Mouse (Mus musculus): ENCODE results near the gene Baz2a. TPM values are rescaled to one million over a fixed set of nuclear protein-coding genes. Genes with fewer than 3 reads are reported as not detected.
"Not testable (repeated sequence)": the region's sequence is repeated elsewhere in the genome, so short reads cannot be mapped to it uniquely, and the experiment has no call there.

The Baz2a gene
- polyA plus RNA-seq (2015; fragmentation: Nextera tagmentation; extraction: Ambion mirVana) = 8.4 and 10.0 TPM in 2 replicates

DNA sequence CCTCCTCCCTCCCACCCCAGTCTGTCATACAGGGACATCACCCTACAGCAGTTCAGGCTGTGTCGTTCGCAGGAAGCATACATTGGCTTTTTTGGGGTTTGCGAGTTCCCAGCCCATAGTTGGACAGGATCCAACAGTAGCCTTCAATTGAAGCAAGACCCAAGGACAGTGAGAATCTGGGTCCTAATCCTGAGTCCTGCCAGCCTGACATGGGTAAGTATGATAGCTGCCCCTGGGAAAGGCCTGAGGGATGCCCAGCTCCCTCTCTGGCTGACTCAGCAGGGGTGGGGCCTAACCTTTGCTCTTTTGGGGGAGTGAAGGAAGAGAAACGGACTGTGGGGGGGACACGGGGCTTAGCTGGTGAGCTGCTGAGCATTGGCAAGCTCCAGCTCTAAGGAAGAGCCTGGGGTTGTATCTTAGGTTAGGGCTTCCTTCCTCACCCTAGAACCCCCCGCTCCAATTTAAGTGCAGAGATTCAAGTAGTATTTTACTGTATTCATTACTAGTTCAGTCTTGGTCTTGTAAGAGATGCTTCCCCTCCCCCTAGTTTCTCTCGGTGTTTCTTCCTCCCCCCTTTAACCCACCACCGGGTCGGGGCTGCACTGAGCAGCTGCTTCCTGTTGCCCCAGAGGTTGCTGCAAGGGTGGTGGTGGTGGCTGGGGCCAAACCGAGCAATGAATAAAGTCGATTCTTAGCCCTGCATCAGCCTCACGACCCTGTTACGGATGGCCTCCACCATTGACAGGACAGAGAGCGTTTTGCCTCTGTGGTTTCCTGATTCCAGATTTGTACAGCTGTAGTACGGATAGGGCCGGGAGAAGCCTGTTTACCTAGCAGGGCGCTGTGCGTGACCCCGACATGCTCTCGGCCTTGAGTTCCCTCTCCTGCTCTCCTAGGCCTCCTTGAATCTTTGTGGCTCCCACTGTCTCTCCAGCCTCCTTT lies at the start of gene Baz2a:
Gene Baz2a, plus strand, starts transcription at position 14 of the 942 bp plus-strand sequence.
- peak within 1 kb of the TSS; percentile 91 for H3K4me2 ChIP-seq (ENCODE audit: low read length)
- peak within 1 kb of the TSS; percentile 91 for H3K9ac ChIP-seq (replicated peaks; ENCODE audit: low read depth, low read length)
- peaks cover 25% of the 10 kb centered on the region for H3K36me3 ChIP-seq (ENCODE audit: control insufficient read depth, insufficient read depth)
- no peak for ATAC-seq
- 2% methylated on average over 20 of the region's 20 CpGs for WGBS
- peak within 1 kb of the TSS; percentile 76 for H3K4me3 ChIP-seq (replicated peaks; ENCODE audit: low read length)
- H3K4me1 ChIP-seq (replicated peaks; ENCODE audit: control insufficient read depth, insufficient read depth, low read length) = peaks cover 38% of the 10 kb centered on the region
- no peaks in the 10 kb centered on the region for H3K27me3 ChIP-seq (replicated peaks; ENCODE audit: control insufficient read depth, insufficient read depth, low read length)
- H3K27ac ChIP-seq (ENCODE audit: low read length) = peak within 1 kb of the TSS; percentile 77
- H3K9me3 ChIP-seq (ENCODE audit: control insufficient read depth, low read length) = no peaks in the 10 kb centered on the region

DNA sequence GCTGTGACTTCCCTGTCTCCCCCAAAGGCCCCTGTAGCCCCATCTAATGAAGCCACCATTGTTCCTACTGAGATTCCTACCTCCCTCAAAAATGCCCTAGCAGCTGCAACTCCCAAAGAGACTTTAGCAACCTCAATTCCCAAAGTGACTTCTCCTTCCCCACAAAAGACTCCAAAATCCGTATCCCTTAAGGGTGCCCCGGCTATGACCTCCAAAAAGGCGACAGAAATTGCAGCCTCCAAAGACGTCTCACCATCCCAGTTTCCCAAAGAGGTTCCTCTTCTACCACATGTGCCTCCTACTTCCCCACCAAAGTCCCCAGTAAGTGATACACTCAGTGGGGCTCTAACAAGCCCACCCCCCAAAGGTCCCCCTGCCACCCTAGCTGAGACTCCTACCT lies 49.7 kb upstream of the Baz2a start:
- no peak for ATAC-seq
- peaks cover 17% of the 10 kb centered on the region for H3K4me1 ChIP-seq (replicated peaks; ENCODE audit: control insufficient read depth, insufficient read depth, low read length)
- H3K4me3 ChIP-seq (replicated peaks; ENCODE audit: low read length) = no peak overlapping the region
- H3K27ac ChIP-seq (ENCODE audit: low read length) = no peak overlapping the region
- peaks cover 25% of the 10 kb centered on the region for H3K36me3 ChIP-seq (ENCODE audit: control insufficient read depth, insufficient read depth)
- H3K27me3 ChIP-seq (replicated peaks; ENCODE audit: control insufficient read depth, insufficient read depth, low read length) = no peaks in the 10 kb centered on the region
- H3K9ac ChIP-seq (replicated peaks; ENCODE audit: low read depth, low read length) = no peak overlapping the region
- WGBS = 82% methylated on average over 4 of the region's 4 CpGs
- no peak overlapping the region for H3K4me2 ChIP-seq (ENCODE audit: low read length)
- no peaks in the 10 kb centered on the region for H3K9me3 ChIP-seq (ENCODE audit: control insufficient read depth, low read length)

DNA sequence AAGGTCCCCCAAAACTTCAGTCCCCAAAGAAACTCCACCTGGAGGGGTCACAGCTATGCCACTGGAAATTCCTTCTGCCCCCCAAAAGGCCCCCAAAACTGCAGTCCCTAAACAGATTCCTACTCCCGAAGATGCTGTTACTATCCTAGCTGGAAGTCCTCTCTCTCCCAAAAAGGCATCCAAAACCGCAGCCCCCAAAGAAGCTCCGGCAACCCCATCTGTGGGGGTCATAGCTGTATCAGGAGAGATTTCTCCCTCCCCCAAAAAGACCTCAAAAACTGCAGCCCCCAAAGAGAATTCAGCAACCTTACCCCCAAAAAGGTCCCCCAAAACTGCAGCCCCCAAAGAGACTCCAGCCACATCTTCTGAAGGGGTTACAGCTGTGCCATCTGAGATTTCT lies 48.9 kb upstream of the Baz2a start:
- Histone ChIP-seq H3K36me3 (ENCODE audit: control insufficient read depth, insufficient read depth) (peaks cover 29% of the 10 kb centered on the region), H3K27me3 (replicated peaks; ENCODE audit: control insufficient read depth, insufficient read depth, low read length) (no peaks in the 10 kb centered on the region), H3K9me3 (ENCODE audit: control insufficient read depth, low read length) (no peaks in the 10 kb centered on the region), H3K4me2 (ENCODE audit: low read length) (no peak overlapping the region), H3K27ac (ENCODE audit: low read length) (no peak overlapping the region), H3K4me3 (replicated peaks; ENCODE audit: low read length) (no peak overlapping the region), H3K9ac (replicated peaks; ENCODE audit: low read depth, low read length) (no peak overlapping the region), H3K4me1 (replicated peaks; ENCODE audit: control insufficient read depth, insufficient read depth, low read length) (peaks cover 9% of the 10 kb centered on the region)
- 92% methylated on average over 3 of the region's 3 CpGs for WGBS
- ATAC-seq = no peak

DNA sequence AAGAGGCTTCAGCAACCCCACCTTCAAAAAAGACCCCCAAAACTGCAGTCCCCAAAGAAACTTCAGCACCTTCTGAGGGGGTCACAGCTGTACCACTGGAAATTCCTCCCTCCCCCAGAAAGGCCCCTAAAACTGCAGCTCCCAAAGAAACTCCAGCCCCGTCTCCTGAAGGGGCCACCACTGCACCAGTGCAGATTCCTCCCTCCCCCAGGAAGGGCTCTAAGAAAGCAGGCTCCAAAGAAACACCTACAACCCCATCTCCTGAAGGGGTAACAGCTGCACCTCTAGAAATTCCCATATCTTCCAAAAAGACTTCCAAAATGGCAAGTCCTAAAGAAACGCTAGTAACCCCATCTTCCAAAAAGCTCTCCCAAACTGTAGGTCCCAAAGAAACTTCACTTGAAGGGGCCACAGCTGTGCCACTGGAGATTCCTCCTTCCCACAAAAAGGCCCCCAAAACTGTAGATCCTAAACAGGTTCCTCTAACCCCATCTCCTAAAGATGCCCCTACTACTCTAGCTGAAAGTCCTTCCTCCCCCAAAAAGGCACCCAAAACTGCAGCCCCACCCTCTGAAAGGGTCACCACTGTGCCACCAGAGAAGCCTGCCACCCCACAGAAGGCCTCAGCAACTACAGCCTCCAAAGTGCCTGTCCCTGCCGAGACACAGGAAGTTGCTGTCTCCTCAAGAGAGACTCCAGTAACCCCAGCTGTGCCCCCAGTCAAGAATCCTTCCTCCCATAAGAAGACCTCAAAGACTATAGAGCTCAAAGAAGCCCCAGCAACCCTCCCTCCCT lies 48.1 kb upstream of the Baz2a start:
- H3K36me3 ChIP-seq (ENCODE audit: control insufficient read depth, insufficient read depth) = peaks cover 36% of the 10 kb centered on the region
- 74% methylated on average over 3 of the region's 3 CpGs for WGBS

DNA sequence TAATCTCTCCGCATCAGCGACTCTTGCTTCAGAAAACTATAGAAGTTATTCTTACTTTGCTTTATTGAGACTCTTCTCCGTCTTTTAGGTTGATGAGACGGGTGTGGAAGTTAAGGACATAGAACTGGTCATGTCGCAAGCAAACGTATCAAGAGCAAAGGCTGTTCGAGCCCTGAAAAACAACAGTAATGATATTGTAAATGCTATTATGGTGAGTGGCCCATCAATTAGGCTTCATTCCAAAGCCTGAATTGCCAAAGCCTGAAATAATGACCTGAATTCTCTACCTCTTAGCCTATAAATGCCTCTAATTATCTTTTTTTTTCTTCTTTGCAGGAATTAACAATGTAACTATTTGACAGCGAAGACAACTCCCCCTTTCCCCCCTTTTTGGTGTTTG lies 43.2 kb upstream of the Baz2a start:
- Histone ChIP-seq H3K36me3 (ENCODE audit: control insufficient read depth, insufficient read depth) (peaks cover 35% of the 10 kb centered on the region), H3K4me3 (replicated peaks; ENCODE audit: low read length) (no peak overlapping the region), H3K27me3 (replicated peaks; ENCODE audit: control insufficient read depth, insufficient read depth, low read length) (no peaks in the 10 kb centered on the region), H3K27ac (ENCODE audit: low read length) (no peak overlapping the region), H3K9me3 (ENCODE audit: control insufficient read depth, low read length) (no peaks in the 10 kb centered on the region), H3K4me2 (ENCODE audit: low read length) (no peak overlapping the region), H3K9ac (replicated peaks; ENCODE audit: low read depth, low read length) (no peak overlapping the region), H3K4me1 (replicated peaks; ENCODE audit: control insufficient read depth, insufficient read depth, low read length) (no peaks in the 10 kb centered on the region; the same call in 1 of the 2 replicates)
- no peak for ATAC-seq
- 77% methylated on average over 8 of the region's 8 CpGs for WGBS

More for the DNA sequence above, 48.1 kb upstream of the Baz2a start:
- no peak overlapping the region for H3K9ac ChIP-seq (replicated peaks; ENCODE audit: low read depth, low read length)
- H3K27ac ChIP-seq (ENCODE audit: low read length) = no peak overlapping the region
- no peak overlapping the region for H3K4me3 ChIP-seq (replicated peaks; ENCODE audit: low read length)
- ATAC-seq = no peak
- no peak overlapping the region for H3K4me2 ChIP-seq (ENCODE audit: low read length)
- H3K9me3 ChIP-seq (ENCODE audit: control insufficient read depth, low read length) = no peaks in the 10 kb centered on the region
- no peaks in the 10 kb centered on the region for H3K27me3 ChIP-seq (replicated peaks; ENCODE audit: control insufficient read depth, insufficient read depth, low read length)
- peaks cover 3% of the 10 kb centered on the region for H3K4me1 ChIP-seq (replicated peaks; ENCODE audit: control insufficient read depth, insufficient read depth, low read length)

DNA sequence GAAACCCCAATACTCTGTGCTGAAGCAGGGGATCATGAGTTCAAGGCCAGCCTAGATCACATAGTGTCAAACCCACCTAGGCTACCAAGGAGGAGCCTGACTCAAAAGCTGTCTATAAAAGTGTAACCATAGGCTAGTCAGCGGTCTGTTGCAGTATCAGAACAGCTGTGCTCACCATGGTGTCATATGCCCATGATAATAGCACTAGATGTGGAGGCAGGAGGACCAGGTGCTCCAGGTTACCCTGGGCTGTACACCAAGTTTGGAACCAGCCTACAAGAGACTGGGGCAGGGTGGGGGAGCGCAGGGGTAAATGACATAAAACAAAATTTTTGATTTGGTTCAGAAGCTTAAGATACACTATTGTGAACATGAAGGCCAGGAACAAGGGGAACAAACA lies 41.6 kb upstream of the Baz2a start:
- Histone ChIP-seq H3K4me2 (ENCODE audit: low read length) (no peak overlapping the region), H3K27me3 (replicated peaks; ENCODE audit: control insufficient read depth, insufficient read depth, low read length) (no peaks in the 10 kb centered on the region), H3K4me1 (replicated peaks; ENCODE audit: control insufficient read depth, insufficient read depth, low read length) (no peaks in the 10 kb centered on the region; the same call in 1 of the 2 replicates), H3K4me3 (replicated peaks; ENCODE audit: low read length) (no peak overlapping the region), H3K27ac (ENCODE audit: low read length) (no peak overlapping the region), H3K9ac (replicated peaks; ENCODE audit: low read depth, low read length) (no peak overlapping the region), H3K9me3 (ENCODE audit: control insufficient read depth, low read length) (no peaks in the 10 kb centered on the region), H3K36me3 (ENCODE audit: control insufficient read depth, insufficient read depth) (peaks cover 35% of the 10 kb centered on the region)
- no peak for ATAC-seq
- WGBS = 93% methylated on average over 2 of the region's 2 CpGs

DNA sequence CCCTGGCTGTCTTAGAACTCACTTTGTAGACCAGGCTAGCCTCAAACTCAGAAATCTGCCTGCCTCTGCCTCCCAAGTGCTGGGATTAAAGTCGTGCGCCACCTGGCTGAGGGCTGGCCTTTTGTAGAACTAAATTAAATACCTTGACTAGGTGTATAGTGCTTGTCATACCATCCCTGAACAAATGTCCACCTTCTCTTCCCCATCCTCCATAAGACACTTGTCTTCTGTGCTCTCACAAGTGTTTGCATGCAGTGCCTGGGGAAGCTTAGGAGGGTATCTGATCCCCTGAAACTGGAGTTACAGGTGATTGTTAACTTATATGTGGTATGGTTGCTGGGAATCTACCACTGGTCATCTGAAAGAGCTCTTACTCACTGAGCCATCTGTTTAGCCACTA lies 41.0 kb upstream of the Baz2a start:
- H3K4me3 ChIP-seq (replicated peaks; ENCODE audit: low read length) = no peak overlapping the region
- H3K27me3 ChIP-seq (replicated peaks; ENCODE audit: control insufficient read depth, insufficient read depth, low read length) = no peaks in the 10 kb centered on the region
- 90% methylated on average over 2 of the region's 2 CpGs for WGBS
- no peak overlapping the region for H3K27ac ChIP-seq (ENCODE audit: low read length)
- H3K9me3 ChIP-seq (ENCODE audit: control insufficient read depth, low read length) = no peaks in the 10 kb centered on the region
- no peak overlapping the region for H3K4me2 ChIP-seq (ENCODE audit: low read length)
- no peaks in the 10 kb centered on the region; the same call in 1 of the 2 replicates for H3K4me1 ChIP-seq (replicated peaks; ENCODE audit: control insufficient read depth, insufficient read depth, low read length)
- no peak overlapping the region for H3K9ac ChIP-seq (replicated peaks; ENCODE audit: low read depth, low read length)
- H3K36me3 ChIP-seq (ENCODE audit: control insufficient read depth, insufficient read depth) = peaks cover 35% of the 10 kb centered on the region
- no peak for ATAC-seq

DNA sequence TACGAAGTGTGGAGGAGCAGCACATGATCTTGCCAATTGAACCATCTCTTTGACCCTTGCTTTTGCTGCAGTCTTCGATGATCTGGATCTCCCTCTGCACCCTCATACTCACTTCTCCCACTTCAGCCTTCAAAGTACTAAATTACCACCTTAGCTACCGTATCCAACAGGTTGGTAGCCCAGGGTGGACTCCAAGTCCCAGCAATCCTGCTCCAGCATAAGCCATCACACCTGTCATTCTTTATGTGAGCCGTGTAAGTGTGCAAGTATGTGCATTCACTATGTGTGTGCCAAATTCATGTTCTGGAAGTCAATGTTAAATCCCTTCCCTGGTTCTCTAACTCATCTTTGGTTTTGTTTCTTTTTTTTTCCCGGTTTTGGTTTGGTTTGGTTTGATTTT lies 39.8 kb upstream of the Baz2a start:
- no peak overlapping the region for H3K9ac ChIP-seq (replicated peaks; ENCODE audit: low read depth, low read length)
- WGBS = 95% methylated on average over 5 of the region's 5 CpGs
- no peaks in the 10 kb centered on the region for H3K27me3 ChIP-seq (replicated peaks; ENCODE audit: control insufficient read depth, insufficient read depth, low read length)
- no peak overlapping the region for H3K4me2 ChIP-seq (ENCODE audit: low read length)
- H3K27ac ChIP-seq (ENCODE audit: low read length) = no peak overlapping the region
- no peaks in the 10 kb centered on the region for H3K9me3 ChIP-seq (ENCODE audit: control insufficient read depth, low read length)
- H3K4me1 ChIP-seq (replicated peaks; ENCODE audit: control insufficient read depth, insufficient read depth, low read length) = no peaks in the 10 kb centered on the region
- H3K4me3 ChIP-seq (replicated peaks; ENCODE audit: low read length) = no peak overlapping the region
- no peak for ATAC-seq
- peaks cover 24% of the 10 kb centered on the region for H3K36me3 ChIP-seq (ENCODE audit: control insufficient read depth, insufficient read depth)

DNA sequence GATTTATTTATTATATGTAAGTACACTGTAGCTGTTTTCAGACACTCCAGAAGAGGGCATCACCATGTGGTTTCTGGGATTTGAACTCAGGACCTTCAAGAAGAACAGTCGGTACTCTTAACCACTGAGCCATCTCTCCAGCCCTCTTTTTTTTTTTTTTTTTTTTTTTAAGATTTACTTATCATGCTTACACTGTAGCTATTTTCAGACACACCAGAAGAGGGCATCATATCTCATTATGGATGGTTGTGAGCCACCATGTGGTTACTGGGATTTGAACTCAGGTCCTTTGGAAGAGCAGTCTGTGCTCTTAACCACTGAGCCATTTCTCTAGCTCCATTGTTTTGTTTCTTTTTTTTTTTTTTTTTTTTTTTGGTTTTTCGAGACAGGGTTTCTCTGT lies 39.2 kb upstream of the Baz2a start:
- H3K9me3 ChIP-seq (ENCODE audit: control insufficient read depth, low read length); H3K4me1 ChIP-seq (replicated peaks; ENCODE audit: control insufficient read depth, insufficient read depth, low read length); H3K9ac ChIP-seq (replicated peaks; ENCODE audit: low read depth, low read length); ATAC-seq; H3K27me3 ChIP-seq (replicated peaks; ENCODE audit: control insufficient read depth, insufficient read depth, low read length); H3K4me2 ChIP-seq (ENCODE audit: low read length); H3K27ac ChIP-seq (ENCODE audit: low read length); H3K4me3 ChIP-seq (replicated peaks; ENCODE audit: low read length): not testable (repeated sequence)
- peaks cover 20% of the 10 kb centered on the region for H3K36me3 ChIP-seq (ENCODE audit: control insufficient read depth, insufficient read depth)
- WGBS = 100% methylated on average over 1 of the region's 2 CpGs

All from forebrain, embryonic 16.5 days (tissue).